Mouse (Mus musculus) urinary bladder, adult 18-20 months (tissue): ENCODE data around the gene Shkbp1.
A peak's percentile ranks its signal among the peaks of the same experiment; 100 is the strongest.

ENCODE experiments used
- DNase-seq, 2 experiments: peaks; one replicate each; pipeline ENCODE4 v3.0.0; 2022; ENCODE audit warnings: low spot score in 2 of 2, mixed read lengths in 2 of 2

Shkbp1 gene

GRCm38 (mm10) chr7:27366082-27366844 is 10.4 kb upstream of the Shkbp1 start:
- no peak for DNase-seq

DNA sequence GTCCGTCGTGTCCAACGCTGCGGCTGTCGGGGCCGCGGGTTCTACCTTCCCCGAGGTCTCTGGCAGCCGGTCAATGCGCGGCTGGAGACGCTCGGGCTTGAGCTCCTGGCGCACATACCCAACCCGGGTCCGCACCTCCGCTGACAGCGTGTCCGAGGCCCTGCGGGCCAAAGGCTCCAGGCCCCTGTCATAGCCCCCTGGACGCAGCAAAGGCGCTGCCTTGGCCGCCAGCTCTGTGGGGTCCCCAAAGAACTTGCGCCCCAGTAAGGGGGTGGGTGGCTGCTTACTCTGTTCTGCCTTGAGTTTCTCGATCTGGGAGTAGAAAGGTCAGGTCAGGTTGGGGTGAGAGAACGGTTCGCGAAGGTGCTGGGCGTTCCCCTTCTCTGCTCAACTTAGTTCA is 8.6 kb upstream of the Shkbp1 start:
- DNase-seq, result no peak

DNA sequence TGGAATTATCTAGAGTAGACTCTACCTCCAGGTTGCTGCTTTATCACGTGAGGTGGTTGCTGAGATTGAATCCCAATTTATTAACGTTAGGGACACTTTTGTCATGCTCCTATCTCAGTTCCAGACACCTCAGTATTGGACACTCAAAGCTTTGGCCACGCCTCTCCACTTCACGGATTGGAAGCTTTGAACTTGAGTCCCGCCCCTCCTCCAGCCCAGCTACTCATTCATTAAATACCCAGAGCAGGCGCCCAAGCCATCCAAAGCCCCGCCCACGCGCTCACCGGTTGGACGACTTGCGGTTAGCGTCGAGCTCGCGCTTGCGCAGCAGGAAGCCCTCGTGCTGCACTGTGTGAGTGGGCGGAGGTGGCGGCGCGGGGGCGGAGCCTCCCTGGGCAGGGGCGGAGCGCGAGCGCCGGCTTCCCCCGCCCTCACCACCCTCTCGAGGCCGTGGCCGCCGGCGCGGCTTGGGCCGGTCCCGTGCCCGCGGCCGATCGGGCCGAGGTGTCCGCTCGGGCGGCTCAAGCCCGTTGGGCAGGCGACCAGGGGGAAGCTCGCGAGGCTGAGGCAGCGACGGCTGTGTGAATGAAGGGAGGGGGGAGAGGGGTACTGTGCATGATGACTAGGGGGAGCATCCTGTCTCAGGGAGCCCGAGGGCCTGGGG is 5.6 kb upstream of the Shkbp1 start:
- peak; percentile 97 to 98 for DNase-seq

- no peak for DNase-seq
These were observed 4.9 kb upstream of the Shkbp1 start for GRCm38 (mm10) chr7:27360749-27361148.

- no peak for DNase-seq
These were observed 4.0 kb upstream of the Shkbp1 start for GRCm38 (mm10) chr7:27359706-27360358.

DNA sequence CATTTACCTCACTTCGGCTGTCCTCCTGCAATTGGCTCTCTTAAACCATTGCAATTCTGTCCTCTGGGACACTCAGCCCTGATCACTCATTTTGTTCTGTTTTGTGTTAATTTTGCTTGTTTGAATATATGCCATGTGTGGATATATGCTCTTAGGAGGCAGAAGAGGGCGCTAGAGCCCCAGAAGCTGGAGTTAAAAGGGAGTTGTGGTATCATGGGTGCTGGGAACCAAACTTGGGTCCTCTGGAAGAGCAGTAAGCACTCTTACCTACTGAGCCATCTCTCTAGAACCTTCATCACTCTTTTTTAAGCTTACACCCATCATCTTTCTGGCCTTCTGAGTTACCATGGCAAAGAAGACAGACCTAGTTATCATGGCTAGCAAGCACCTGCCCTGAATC is 3.3 kb upstream of the Shkbp1 start:
- no peak for DNase-seq

- DNase-seq, result no peak
These were observed 1.8 kb upstream of the Shkbp1 start for GRCm38 (mm10) chr7:27357595-27357978.

DNA sequence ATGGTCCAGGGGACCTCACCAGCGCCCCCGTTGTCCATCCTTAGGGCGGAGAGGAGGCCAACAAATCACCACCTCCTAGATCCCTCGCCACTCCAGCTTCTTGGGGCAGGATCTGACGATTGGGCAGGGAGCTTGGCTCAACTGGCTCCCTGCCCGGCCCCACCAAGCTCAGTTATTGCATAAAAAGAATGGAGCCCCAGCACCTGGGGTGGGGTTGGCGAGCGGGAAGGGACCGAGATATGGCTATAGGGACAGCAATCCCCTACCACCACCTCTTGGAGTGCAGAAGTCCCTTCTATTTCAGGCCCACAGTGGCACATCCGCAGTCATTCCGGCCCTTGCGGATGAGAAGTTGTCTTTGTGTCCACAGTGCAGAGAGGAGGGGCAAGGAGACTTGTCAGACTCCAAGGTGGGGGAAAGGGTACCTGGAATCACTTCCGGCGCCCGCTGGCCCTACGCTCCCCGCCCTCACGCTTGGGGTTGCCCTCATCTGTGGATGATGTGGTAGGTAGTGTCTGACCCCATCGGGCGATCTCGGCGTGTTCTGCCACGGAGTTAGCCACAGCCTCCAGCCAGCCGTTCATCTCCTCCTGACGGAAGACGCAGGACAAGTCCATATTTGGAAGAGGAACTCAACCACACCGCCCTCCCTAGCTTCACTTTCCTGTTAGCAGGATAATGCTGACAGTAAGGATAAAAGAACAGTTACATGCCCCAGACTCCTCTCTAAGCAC is 1.2 kb upstream of the Shkbp1 start, which contains the start of gene Gm20479:
TSS of gene Gm20479 (minus strand) at position 559 of the 734 bp plus-strand sequence.
- DNase-seq, result peak in 1 of 2 experiments; percentile 44

- DNase-seq, result peak in 1 of 2 experiments; percentile 46
These were observed 429 bp upstream of the Shkbp1 start for GRCm38 (mm10) chr7:27356248-27356647.

- no peak for DNase-seq
These were observed 558 bp downstream of the Shkbp1 start for GRCm38 (mm10) chr7:27355261-27355660.

GRCm38 (mm10) chr7:27354783-27355182 is 1.0 kb downstream of the Shkbp1 start:
- DNase-seq, result no peak

- DNase-seq, result no peak
These were observed 1.7 kb downstream of the Shkbp1 start for GRCm38 (mm10) chr7:27354144-27354543.

DNA sequence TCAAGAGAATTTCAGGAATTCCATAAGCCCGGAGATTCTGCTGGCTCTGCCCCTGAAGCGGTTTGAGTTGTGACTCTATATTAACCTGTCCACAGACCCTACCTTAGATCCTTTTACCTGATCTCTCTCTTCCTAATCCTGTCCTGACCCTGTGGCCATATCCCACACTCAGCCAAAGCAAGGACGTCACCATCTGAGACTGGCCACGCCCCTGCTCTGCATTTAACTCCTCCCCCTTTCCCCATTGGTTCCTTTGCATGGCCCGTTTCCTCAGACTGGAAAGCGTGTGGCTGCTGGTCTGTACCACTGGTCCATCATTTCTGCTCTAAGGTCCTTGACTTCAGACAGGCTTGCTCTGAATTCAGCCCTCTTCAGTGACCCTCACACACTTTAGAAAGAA is 10.4 kb downstream of the Shkbp1 start:
- no peak for DNase-seq

DNA sequence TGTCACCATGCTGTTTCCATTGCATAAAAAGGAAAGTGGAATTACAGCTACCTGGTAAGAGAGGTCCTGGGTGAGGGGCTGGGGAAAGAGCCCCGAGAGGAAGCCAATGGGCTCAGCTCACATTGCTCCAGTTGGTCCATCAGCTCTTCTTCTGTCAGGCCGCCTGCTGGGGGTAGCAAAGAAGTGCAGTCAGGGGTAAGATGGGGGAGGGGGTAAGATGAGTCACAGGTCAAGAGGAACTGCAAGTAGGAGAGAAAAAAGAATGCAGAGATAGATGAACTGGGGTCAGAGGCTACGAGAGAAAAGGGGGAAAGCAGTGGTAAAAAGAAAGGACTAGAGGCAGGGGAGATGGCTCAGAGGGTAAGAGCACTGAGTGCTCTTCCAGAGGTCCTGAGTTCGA is 13.2 kb downstream of the Shkbp1 start:
- no peak for DNase-seq

GRCm38 (mm10) chr7:27339519-27339918 is 16.3 kb downstream of the Shkbp1 start:
- DNase-seq, result no peak

DNA sequence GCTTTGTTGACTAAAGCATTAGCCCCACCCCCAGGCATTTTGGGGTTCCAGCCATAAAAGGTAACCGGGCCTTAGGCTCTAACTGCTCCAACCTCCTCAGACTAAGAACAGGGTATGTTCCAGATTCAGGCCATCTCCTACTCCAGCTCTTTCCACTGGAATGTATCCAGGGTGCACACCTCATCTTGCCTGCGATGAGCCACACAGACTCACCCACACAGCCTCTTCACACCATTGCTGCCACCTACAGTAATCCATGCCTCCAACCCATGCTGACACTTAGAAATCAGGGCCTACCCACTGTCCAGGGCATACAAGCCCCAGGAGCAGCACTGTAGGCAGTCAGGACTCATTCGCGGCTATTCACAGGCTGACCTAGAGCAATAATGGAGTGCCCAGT is 16.7 kb downstream of the Shkbp1 start:
- no peak for DNase-seq

- peak in 1 of 2 experiments; percentile 32 for DNase-seq
These were observed 18.5 kb downstream of the Shkbp1 start, which contains the start of gene Ltbp4 for GRCm38 (mm10) chr7:27337175-27337853. TSS of gene Ltbp4 (minus strand) at chr7:27337692.

DNA sequence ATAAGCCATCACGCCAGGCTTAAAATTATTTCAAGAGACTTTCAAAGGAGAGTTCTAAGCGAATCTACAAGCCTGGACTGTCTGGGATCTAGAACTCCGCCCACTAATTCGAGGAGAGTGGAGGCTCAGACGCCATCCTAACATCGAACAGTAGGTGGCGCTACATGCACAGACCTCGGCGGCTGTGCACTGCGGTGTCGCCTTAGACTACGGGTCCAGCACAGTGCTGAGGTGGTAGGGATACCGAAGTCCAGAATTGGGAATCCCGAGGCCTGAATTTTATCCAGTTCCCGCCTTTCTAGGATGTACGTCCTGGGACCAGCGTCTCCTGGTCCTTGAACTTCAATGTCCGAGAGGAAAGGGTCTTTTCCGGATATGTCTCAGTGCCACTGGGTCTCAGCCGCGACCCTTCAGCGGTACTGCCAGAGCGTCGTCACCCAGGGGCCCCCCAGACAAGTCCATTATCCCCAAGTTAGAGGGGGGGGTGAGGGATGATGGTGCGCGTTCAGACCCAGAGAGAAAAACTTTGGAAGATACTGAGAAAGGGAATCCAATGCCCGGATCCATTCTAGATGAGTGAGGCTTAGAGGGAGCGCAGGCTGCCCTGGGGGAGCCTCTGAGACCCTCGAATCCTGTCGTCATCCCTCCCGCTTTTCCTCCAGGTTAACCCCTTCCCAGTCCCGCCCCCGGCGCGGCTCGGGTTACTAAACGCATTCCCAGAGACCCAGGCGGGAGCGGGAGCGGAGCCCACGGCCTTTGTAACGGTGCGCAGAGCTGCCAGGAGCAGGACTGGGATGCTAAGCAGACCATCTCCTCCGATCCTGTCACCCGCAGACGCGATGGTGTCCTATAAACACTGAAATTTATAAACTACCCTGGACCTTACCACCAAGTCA is 19.6 kb downstream of the Shkbp1 start:
- DNase-seq, result peak; percentile 82 to 83

DNA sequence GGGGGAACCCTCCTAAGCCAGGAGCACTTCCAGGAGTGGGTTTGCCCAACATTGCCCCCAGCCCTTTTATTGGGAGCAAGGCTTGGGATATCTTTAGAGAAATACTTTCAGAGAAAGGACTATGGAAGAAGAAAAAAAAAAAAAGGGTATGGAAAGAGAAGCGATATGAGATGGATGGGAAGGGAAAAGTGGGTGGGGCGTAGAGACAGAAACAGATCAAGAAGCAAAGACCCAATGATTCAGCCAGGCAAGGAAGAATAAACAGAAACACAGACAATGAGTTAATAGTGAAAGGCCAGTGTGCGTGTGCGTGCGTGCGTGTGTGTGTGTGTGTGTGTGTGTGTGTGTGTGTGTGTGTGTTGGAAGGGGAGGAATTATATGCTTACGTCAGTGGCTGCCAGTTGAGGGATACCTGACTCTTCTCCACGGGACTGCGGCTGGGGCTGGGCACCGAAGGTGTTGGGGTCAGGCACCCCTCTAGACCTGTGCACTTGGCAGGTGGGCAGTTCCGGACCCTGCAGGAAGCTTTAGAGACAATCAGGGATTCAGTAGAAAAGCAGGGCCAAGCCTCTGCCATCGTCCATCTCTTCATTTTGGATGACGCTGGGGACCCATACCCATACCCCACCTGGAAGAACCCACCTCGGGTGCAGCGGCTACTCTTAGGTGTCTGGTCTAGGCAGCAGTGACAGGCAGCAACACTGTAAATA is 20.7 kb downstream of the Shkbp1 start:
- no peak for DNase-seq
